ENCODE assay signal across 8 mouse cellular contexts in the genomic region with DNA sequence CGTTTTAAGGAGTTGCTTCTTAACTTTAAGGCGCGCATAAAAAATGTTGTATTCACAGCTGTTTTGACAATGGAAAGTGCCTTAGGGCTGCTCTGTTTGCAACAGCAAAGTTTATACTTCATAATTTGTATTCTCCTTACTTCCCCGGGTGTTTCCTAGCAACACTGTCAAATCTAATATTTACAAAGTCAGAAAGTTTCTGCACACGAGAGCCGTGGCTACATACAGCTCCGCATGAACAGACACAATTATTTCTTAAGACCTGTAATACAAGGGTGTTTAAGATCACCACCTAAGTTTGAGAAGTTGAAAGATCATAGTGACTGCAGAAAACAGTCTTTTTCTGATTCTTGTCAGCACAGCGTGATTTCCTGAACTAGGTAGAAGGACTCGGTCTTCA. TPM values are rescaled to one million over a fixed set of nuclear protein-coding genes. Genes with fewer than 3 reads are reported as not detected.
A peak's percentile ranks its signal among the peaks of the same experiment; 100 is the strongest.
DNase-seq lines count a peak whose midpoint lies in the region; ATAC-seq and TF ChIP-seq lines count a peak whose summit lies in the region.

No protein-coding gene starts in this region.

- no peaks in the 10 kb centered on the region for H3K4me1 ChIP-seq in heart, adult 2 months (ENCODE audit: control insufficient read depth, insufficient read depth, low read length)
- H3K4me1 ChIP-seq in megakaryocyte, embryonic 14.5 days: peaks cover 33% of the 10 kb centered on the region

- no peaks in the 10 kb centered on the region for H3K36me3 ChIP-seq in heart, adult 2 months (ENCODE audit: control insufficient read depth, insufficient read depth, low read length)
- H3K36me3 ChIP-seq in megakaryocyte, embryonic 14.5 days (replicated peaks; ENCODE audit: low read length): no peaks in the 10 kb centered on the region

- peak; percentile 37 to 50 for ATAC-seq in hematopoietic stem cell, adult 5-6 weeks (replicated peaks in 1 of 2; ENCODE audit: insufficient read depth in 1 of 2, low FRiP score in 2 of 2, low TSS enrichment in 1 of 2, low read depth in 1 of 2, poor library complexity in 2 of 2, severe bottlenecking in 2 of 2)
- ATAC-seq in cerebellum, adult (ENCODE audit: insufficient number of reproducible peaks, low FRiP score, low TSS enrichment): no peak

- H3K27ac ChIP-seq in heart, adult 2 months: no peak overlapping the region

- TF ChIP-seq CTCF in heart, adult 2 months (IDR thresholded peaks at IDR 0.05): no peak

- no peak for TF ChIP-seq POLR2A in heart, adult 2 months (IDR thresholded peaks at IDR 0.05; ENCODE audit: insufficient read depth, low read depth, low read length)

- intact Hi-C loops in heart, adult 2 months (cut with DNase I): no loop called here
- intact Hi-C loops in gastrocnemius, postnatal 14 days (cut with DNase I; ENCODE audit: low total_unique reads): no loop called here

- 17% methylated on average over 9 of the region's 9 CpGs for WGBS in heart, adult 2 months

- peak overlapping the region; percentile 31 for H3K4me3 ChIP-seq in heart, adult 2 months
- peak overlapping the region; percentile 91 for H3K4me3 ChIP-seq in megakaryocyte, embryonic 14.5 days (replicated peaks)

- H3K79me2 ChIP-seq in heart, adult 2 months (replicated peaks; ENCODE audit: control insufficient read depth, insufficient read depth, low read length): no peaks in the 10 kb centered on the region

- no peak overlapping the region for H3K9ac ChIP-seq in heart, adult 2 months (ENCODE audit: low read depth, low read length)

- H3K9me3 ChIP-seq in megakaryocyte, embryonic 14.5 days: no peaks in the 10 kb centered on the region

- H3K27me3 ChIP-seq in heart, adult 2 months (ENCODE audit: control insufficient read depth, insufficient read depth, low read length): no peaks in the 10 kb centered on the region
- H3K27me3 ChIP-seq in megakaryocyte, embryonic 14.5 days (replicated peaks): no peaks in the 10 kb centered on the region

- no peak for TF ChIP-seq EP300 in heart, adult 2 months (IDR thresholded peaks at IDR 0.05; ENCODE audit: insufficient read depth, low read depth, low read length)

- DNase-seq in heart, adult 2 months: no peak
- no peak for DNase-seq in heart, adult 11 months
- peak; percentile 1 to 2 for DNase-seq in B cell, adult 2 months
- DNase-seq in gastrocnemius, postnatal 14 days: no peak
- no peak for DNase-seq in adrenal gland, adult 18-20 months (ENCODE audit: low spot score in 2 of 2)

RNA-seq across cellular contexts. Expression of a gene that starts 0.5 kb away (rescaled TPM):
- under 1 TPM in 1 of 2 experiments, not detected in 1; 0.20 TPM for total RNA-seq in heart, adult 2 months (2021)
- 0.02 and 0.03 TPM in 2 replicates for polyA plus RNA-seq in heart, adult 2 months (2012; rRNA removed)
- total RNA-seq in hematopoietic stem cell, adult 5-6 weeks (2017): 3.6 and 5.7 TPM in 2 replicates
- polyA plus RNA-seq in megakaryocyte, embryonic 14.5 days (2012; ENCODE audit: insufficient read depth, low replicate concordance): 0.39 TPM in 1 of 2 replicates, not detected in the other
- under 1 TPM; 0.27 to 0.41 TPM for total RNA-seq in gastrocnemius, postnatal 14 days (2021)
- total RNA-seq in adrenal gland, adult 18-20 months (2021): 1 to 10 TPM; 1.0 to 2.5 TPM

Comparison
In these comparisons a context has a peak if more than half of its experiments do, and no peak if none do; other contexts are left out.
1. DNase-seq: peak in B cell, adult 2 months (2 of 2); none in heart, adult 2 months (0 of 2), heart, adult 11 months (single experiment), gastrocnemius, postnatal 14 days (single experiment) and adrenal gland, adult 18-20 months (0 of 2).